Mouse (Mus musculus) forebrain, embryonic 14.5 days (tissue): ENCODE results near the gene Fam114a2. TPM values are rescaled to one million over a fixed set of nuclear protein-coding genes. Genes with fewer than 3 reads are reported as not detected.
A peak's percentile ranks its signal among the peaks of the same experiment; 100 is the strongest.

ENCODE experiments used
- ATAC-seq: fragments of 200-750 bp; cut with Nextera tagmentation; 2 replicates; pipeline ENCODE4 v1.8.0; 2017; ENCODE audit warnings: mild to moderate bottlenecking, moderate library complexity
- DNase-seq: peaks from one replicate; pipeline ENCODE4 v3.0.0-alpha.2; 2015; ENCODE audit warnings: low spot score
- H3K27ac ChIP-seq: fragments of 300-500 bp; sonication (generic); 2 replicates; pipeline ENCODE4 v1.5.1; 2014; ENCODE audit warnings: low read depth, mild to moderate bottlenecking, control low read depth, low read length, moderate library complexity
- H3K27me3 ChIP-seq: fragments of 300-500 bp; sonication (generic); replicated peaks from 2 replicates; pipeline ENCODE4 v1.6.1; 2014; ENCODE audit warnings: low read length, control low read depth, mixed read lengths; ENCODE audit not compliant: control insufficient read depth, insufficient read depth
- H3K36me3 ChIP-seq: fragments of 300-500 bp; sonication (generic); 2 replicates; pipeline ENCODE4 v1.6.1; 2014; ENCODE audit warnings: low read length, control low read depth; ENCODE audit not compliant: control insufficient read depth, insufficient read depth
- H3K4me1 ChIP-seq: fragments of 300-500 bp; sonication (generic); 2 replicates; pipeline ENCODE4 v1.6.1; 2014; ENCODE audit warnings: antibody characterized with exemption, low read length, control low read depth; ENCODE audit not compliant: control insufficient read depth, insufficient read depth
- H3K4me2 ChIP-seq: fragments of 300-500 bp; sonication (generic); 2 replicates; pipeline ENCODE4 v1.6.1; 2014; ENCODE audit warnings: mild to moderate bottlenecking, control low read depth, low read length
- H3K4me3 ChIP-seq: fragments of 300-500 bp; sonication (generic); 2 replicates; pipeline ENCODE4 v1.5.1; 2014; ENCODE audit warnings: low read depth, low read length, control low read depth
- H3K9ac ChIP-seq: fragments of 300-500 bp; sonication (generic); 2 replicates; pipeline ENCODE4 v1.6.1; 2014; ENCODE audit warnings: mild to moderate bottlenecking, low read length, control low read depth, moderate library complexity
- H3K9me3 ChIP-seq: fragments of 300-500 bp; sonication (generic); replicated peaks from 2 replicates; pipeline ENCODE4 v1.6.1; 2016; ENCODE audit warnings: low read length, control low read depth, mixed read lengths; ENCODE audit not compliant: control insufficient read depth
- WGBS: fragments of 180-500 bp; shearing (Covaris S2); extraction: QIAGEN DNeasy Blood & Tissue Kit; methylation state at CpG from one replicate; pipeline ENCODE4 v1.1.7; 2014; 5-methylcytosine and 5-hydroxymethylcytosine counted together
- polyA plus RNA-seq: library from polyadenylated mRNA; unstranded; fragments of >200 nt; fragmentation: Nextera tagmentation; extraction: Ambion mirVana; gene quantifications from 2 replicates; pipeline ENCODE4 v1.2.1, GENCODE M21; 2014

Fam114a2 gene
- polyA plus RNA-seq, 1 experiment from 2014 or later: 73.6 TPM

DNA sequence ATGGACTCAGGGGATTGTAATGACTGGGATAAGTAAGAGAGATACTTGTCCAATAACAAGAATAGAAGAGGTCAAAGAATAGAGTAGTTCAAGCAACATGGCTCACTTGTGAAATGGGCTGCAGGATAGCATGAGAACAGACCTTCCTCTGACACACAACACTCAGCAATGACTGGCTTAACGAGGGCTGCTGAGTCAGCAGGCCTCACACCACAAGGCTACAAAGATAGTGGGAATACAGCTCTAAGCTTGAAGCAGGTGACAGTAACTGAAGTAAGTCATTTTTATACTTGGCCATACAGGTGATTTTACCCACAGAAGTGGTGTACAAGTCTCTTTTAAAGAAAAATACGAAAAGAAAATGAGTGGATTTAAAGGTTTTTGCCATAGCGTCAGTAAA, 7.5 kb upstream of the Fam114a2 start:
- H3K4me3 ChIP-seq: no peak overlapping the region
- H3K9me3 ChIP-seq: no peaks in the 10 kb centered on the region
- WGBS: 88% methylated on average over 3 of the region's 3 CpGs
- no peak overlapping the region for H3K4me2 ChIP-seq
- no peak overlapping the region for H3K9ac ChIP-seq
- peaks cover 21% of the 10 kb centered on the region for H3K36me3 ChIP-seq
- H3K27me3 ChIP-seq: no peaks in the 10 kb centered on the region
- DNase-seq: no peak
- H3K4me1 ChIP-seq: peaks cover 5% of the 10 kb centered on the region; the same call in 1 of the 2 replicates
- H3K27ac ChIP-seq: no peak overlapping the region
- ATAC-seq: no peak

- DNase-seq: no peak
- no peak overlapping the region for H3K27ac ChIP-seq
- H3K36me3 ChIP-seq: peaks cover 11% of the 10 kb centered on the region
- no peak overlapping the region for H3K9ac ChIP-seq
- H3K27me3 ChIP-seq: no peaks in the 10 kb centered on the region
- no peak overlapping the region for H3K4me2 ChIP-seq
- H3K9me3 ChIP-seq: no peaks in the 10 kb centered on the region
- no peak for ATAC-seq
- H3K4me3 ChIP-seq: no peak overlapping the region
- H3K4me1 ChIP-seq: 0 out of 2 replicates have a peak, but pooled peaks cover 4% of the 10 kb centered on the region
These were observed 6.2 kb upstream of the Fam114a2 start for GRCm38 (mm10) chr11:57524597-57524996.

GRCm38 (mm10) chr11:57523418-57523817, 5.0 kb upstream of the Fam114a2 start:
- WGBS: 84% methylated on average over 3 of the region's 3 CpGs
- ATAC-seq: no peak
- H3K4me3 ChIP-seq: no peak overlapping the region
- H3K36me3 ChIP-seq: peaks cover 7% of the 10 kb centered on the region; the same call in 1 of the 2 replicates
- H3K4me2 ChIP-seq: no peak overlapping the region
- H3K27me3 ChIP-seq: no peaks in the 10 kb centered on the region
- no peak overlapping the region for H3K9ac ChIP-seq
- 0 out of 2 replicates have a peak, but pooled peaks cover 4% of the 10 kb centered on the region for H3K4me1 ChIP-seq
- H3K9me3 ChIP-seq: no peaks in the 10 kb centered on the region
- no peak for DNase-seq
- no peak overlapping the region for H3K27ac ChIP-seq

DNA sequence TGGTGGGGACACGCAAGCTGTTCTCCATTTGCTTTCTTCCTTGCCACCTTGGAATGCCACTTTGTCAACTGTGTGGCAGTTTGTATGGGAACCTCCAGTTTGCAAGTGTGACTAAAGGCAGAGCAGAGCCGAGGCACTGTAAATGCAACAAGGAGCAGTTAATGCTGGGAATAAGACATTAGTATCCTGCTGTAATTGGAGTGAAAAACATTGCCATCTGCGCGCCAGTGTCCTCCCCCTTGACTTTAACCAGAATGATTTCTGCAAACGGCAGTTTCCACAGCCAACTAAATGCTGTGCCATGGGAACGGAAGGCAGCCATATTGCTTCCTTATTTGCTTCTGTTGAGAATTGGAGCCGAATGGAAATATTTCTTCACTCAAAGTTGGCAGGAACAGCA, 3.6 kb upstream of the Fam114a2 start:
- peak; percentile 86 for DNase-seq
- H3K27me3 ChIP-seq: no peaks in the 10 kb centered on the region
- peak; percentile 58; the same call in 1 of the 2 replicates for ATAC-seq
- peaks cover 7% of the 10 kb centered on the region; the same call in 1 of the 2 replicates for H3K36me3 ChIP-seq
- WGBS: 78% methylated on average over 7 of the region's 7 CpGs
- H3K9me3 ChIP-seq: no peaks in the 10 kb centered on the region
- peaks cover 5% of the 10 kb centered on the region; the same call in 1 of the 2 replicates for H3K4me1 ChIP-seq
- no peak overlapping the region for H3K4me2 ChIP-seq
- no peak overlapping the region for H3K4me3 ChIP-seq
- no peak overlapping the region for H3K27ac ChIP-seq
- no peak overlapping the region for H3K9ac ChIP-seq

DNA sequence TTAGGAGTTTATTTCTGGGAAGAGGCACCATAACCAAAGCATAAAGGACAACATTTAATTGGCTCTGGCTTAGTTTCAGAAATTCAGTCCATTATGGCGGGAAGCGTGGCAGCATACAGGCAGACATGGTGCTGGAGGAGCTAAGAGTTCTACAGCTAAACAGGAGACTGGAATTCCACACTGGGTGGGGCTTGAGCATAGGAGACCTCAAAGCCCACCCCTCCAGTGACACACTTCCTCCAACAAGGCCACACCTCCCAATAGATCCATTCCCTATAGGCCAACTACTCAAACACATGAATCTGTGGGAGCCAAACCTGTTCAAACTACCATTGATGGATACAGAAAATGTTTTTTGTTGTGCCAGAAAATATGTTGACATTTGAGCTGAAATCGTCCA, 2.8 kb upstream of the Fam114a2 start:
- Histone ChIP-seq H3K36me3 (peaks cover 7% of the 10 kb centered on the region; the same call in 1 of the 2 replicates), H3K27me3 (no peaks in the 10 kb centered on the region), H3K4me2 (no peak overlapping the region), H3K9ac (no peak overlapping the region), H3K9me3 (no peaks in the 10 kb centered on the region), H3K4me3 (no peak overlapping the region), H3K4me1 (peaks cover 8% of the 10 kb centered on the region; the same call in 1 of the 2 replicates), H3K27ac (no peak overlapping the region)
- no peak for ATAC-seq
- 81% methylated on average over 3 of the region's 3 CpGs for WGBS
- DNase-seq: peak; percentile 33

- Histone ChIP-seq H3K36me3 (peaks cover 7% of the 10 kb centered on the region; the same call in 1 of the 2 replicates), H3K4me3 (peak overlapping the region; percentile 95), H3K9ac (peak overlapping the region; percentile 86), H3K4me2 (peak overlapping the region; percentile 62), H3K9me3 (no peaks in the 10 kb centered on the region), H3K27ac (no peak overlapping the region), H3K27me3 (no peaks in the 10 kb centered on the region), H3K4me1 (peaks cover 8% of the 10 kb centered on the region; the same call in 1 of the 2 replicates)
- 78% methylated on average over 5 of the region's 5 CpGs for WGBS
- DNase-seq: no peak
- no peak for ATAC-seq
These were observed 887 bp upstream of the Fam114a2 start for GRCm38 (mm10) chr11:57519304-57519703.

DNA sequence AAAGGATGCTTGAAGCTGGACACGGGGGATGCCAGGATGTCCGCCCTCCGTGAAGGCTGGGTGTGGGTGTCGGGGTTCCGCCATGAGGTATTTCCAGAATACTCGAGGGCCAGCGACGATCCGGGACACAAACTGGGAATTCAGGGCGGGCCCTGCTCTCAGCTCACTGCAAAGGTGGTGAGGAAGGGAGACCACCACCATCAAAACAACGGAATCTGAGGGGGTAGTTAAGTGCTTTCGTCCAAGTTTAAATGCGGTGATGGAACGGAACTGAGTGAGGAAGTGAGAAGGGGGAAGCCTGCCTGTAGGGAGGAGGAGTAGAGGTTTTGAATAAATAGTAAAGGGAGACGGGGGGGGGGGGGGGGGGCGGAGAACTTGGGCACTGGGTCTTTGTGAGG, 333 bp upstream of the Fam114a2 start:
- ATAC-seq: no peak; the same call in 1 of the 2 replicates

DNA sequence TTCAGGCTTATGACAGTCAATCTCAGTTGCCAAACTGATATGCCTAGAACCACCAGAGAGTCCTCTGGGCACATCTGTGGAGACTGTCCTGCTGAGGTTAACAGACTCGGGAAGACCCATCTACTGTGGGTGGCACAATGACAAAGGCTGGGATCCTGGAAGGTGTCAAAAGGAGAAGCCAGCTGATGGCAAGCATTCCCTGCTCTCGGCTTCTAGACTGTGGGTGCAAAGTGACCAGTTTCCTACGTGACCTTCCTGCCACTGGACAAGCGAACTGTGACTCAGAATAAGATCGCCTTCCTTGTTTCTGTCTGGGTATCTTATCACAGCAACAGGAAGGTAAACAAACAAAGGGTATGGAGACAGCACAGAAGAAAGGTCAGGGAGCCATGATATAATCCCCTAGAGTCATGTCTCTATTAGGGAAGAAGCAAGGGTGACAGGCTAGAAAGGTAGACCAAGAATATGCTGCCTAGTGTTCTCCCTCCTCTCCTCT, 1.4 kb downstream of the Fam114a2 start:
- no peak overlapping the region for H3K4me3 ChIP-seq
- no peak overlapping the region; the same call in 1 of the 2 replicates for H3K9ac ChIP-seq
- H3K9me3 ChIP-seq: no peaks in the 10 kb centered on the region
- H3K36me3 ChIP-seq: peaks cover 13% of the 10 kb centered on the region
- 79% methylated on average over 5 of the region's 5 CpGs for WGBS
- no peak for ATAC-seq
- no peak overlapping the region for H3K27ac ChIP-seq
- peak overlapping the region; percentile 6; the same call in 1 of the 2 replicates for H3K4me2 ChIP-seq
- no peaks in the 10 kb centered on the region for H3K27me3 ChIP-seq
- DNase-seq: no peak
- peaks cover 8% of the 10 kb centered on the region; the same call in 1 of the 2 replicates for H3K4me1 ChIP-seq

More for the DNA sequence above, 333 bp upstream of the Fam114a2 start:
- peaks cover 7% of the 10 kb centered on the region; the same call in 1 of the 2 replicates for H3K36me3 ChIP-seq
- H3K4me2 ChIP-seq: peak overlapping the region; percentile 62
- H3K4me1 ChIP-seq: peaks cover 8% of the 10 kb centered on the region; the same call in 1 of the 2 replicates
- H3K9ac ChIP-seq: peak overlapping the region; percentile 86
- no peaks in the 10 kb centered on the region for H3K27me3 ChIP-seq
- peak overlapping the region; percentile 95 for H3K4me3 ChIP-seq
- no peaks in the 10 kb centered on the region for H3K9me3 ChIP-seq
- 0% methylated on average over 14 of the region's 16 CpGs for WGBS
- no peak for DNase-seq
- H3K27ac ChIP-seq: peak overlapping the region; percentile 55; the same call in 1 of the 2 replicates

GRCm38 (mm10) chr11:57515218-57515617, 3.2 kb downstream of the Fam114a2 start:
- Histone ChIP-seq H3K27me3 (no peaks in the 10 kb centered on the region), H3K9ac (no peak overlapping the region), H3K4me1 (peaks cover 4% of the 10 kb centered on the region; the same call in 1 of the 2 replicates), H3K27ac (no peak overlapping the region), H3K9me3 (no peaks in the 10 kb centered on the region), H3K4me3 (no peak overlapping the region), H3K36me3 (peaks cover 29% of the 10 kb centered on the region), H3K4me2 (no peak overlapping the region)
- 90% methylated on average over 5 of the region's 5 CpGs for WGBS
- ATAC-seq (no peak), DNase-seq (no peak)
